Comparison of ENCODE assay signal across 24 mouse cellular contexts in the genomic region with DNA sequence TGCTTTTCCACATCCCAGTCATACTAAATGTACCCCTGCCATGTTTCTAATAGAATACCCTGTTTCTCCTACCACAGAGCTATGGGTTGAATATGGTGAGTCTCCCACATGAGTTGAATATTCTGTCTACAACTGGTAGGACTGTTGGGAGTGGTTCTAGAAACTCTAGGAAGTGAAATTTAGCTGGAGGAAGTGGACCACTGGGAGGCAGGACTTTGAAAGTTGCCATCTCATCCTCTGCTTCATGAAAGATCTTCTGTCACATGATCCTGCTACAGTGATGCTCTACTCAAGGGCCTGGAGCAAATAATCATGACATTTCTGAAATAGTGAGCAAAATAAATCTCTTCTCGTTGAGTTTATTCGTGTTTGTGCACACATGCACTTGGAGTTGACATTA. TPM values are rescaled to one million over a fixed set of nuclear protein-coding genes. Genes with fewer than 3 reads are reported as not detected.
DNase-seq lines count a peak whose midpoint lies in the region; ATAC-seq lines count a peak whose summit lies in the region.
"Had no signal": no experiment of that assay in that cellular context is flagged by ENCODE, and none has a peak within 500 bp of the region (broad histone marks: within the 10 kb centered on the region; RNA-seq: fewer than 3 reads in every experiment).

No protein-coding gene starts in this region.

- WGBS in heart, embryonic 10.5 days, result 82% methylated on average over 2 of the region's 2 CpGs

- no peaks in the 10 kb centered on the region for H3K4me1 ChIP-seq in heart, embryonic 10.5 days

- no peak overlapping the region for H3K4me3 ChIP-seq in heart, embryonic 10.5 days

- H3K27ac ChIP-seq in heart, embryonic 10.5 days, result no peak overlapping the region

- H3K27me3 ChIP-seq in heart, embryonic 10.5 days (ENCODE audit: insufficient read depth, poor library complexity, severe bottlenecking), result peaks cover 16% of the 10 kb centered on the region

- no peaks in the 10 kb centered on the region for H3K9me3 ChIP-seq in heart, embryonic 10.5 days
- H3K9me3 ChIP-seq: G1E had no signal

- peak; percentile 59 for ATAC-seq in granulocyte monocyte progenitor cell, adult 5-6 weeks (replicated peaks; ENCODE audit: poor library complexity, severe bottlenecking)
- ATAC-seq in megakaryocyte, adult 5-6 weeks (ENCODE audit: poor library complexity, severe bottlenecking), result peak; percentile 87
- ATAC-seq: activated CD4-positive, CD25-positive, alpha-beta regulatory T cell, adult 4 months; CD4-positive, CD25-positive, alpha-beta regulatory T cell, adult 4 months; Patski had no signal

- peak; percentile 61 for DNase-seq in heart, adult 11 months
- no peak for DNase-seq in heart, embryonic 10.5 days (ENCODE audit: low spot score)
- DNase-seq in frontal cortex, postnatal 14 days (ENCODE audit: low spot score in 2 of 2), result no peak
- DNase-seq in adrenal gland, postnatal 25 days, result no peak
- DNase-seq: adrenal gland, adult 2 months; adrenal gland, adult 8-10 months; adrenal gland, postnatal 10 days; adrenal gland, postnatal 14 days; adrenal gland, postnatal 36 days; B cell, adult 2 months; cerebellum, adult 11 months; cerebellum, adult 11-12 months; cerebellum, adult 18-20 months; cerebellum, adult 2 months had no signal

- H3K36me3 ChIP-seq in heart, embryonic 10.5 days, result no peaks in the 10 kb centered on the region
- H3K36me3 ChIP-seq: G1E had no signal

RNA-seq across cellular contexts. Expression of gene Shisa9, which starts 7.2 kb away (rescaled TPM):
- 0.04 and 0.19 TPM in 2 replicates for polyA plus RNA-seq in heart, embryonic 10.5 days (2016; fragmentation: Nextera tagmentation; extraction: Ambion mirVana)
- total RNA-seq in granulocyte monocyte progenitor cell, adult 5-6 weeks (2014; fragmentation: Nextera tagmentation), result not detected in 2 replicates
- total RNA-seq in granulocyte monocyte progenitor cell, adult 5-6 weeks (2017), result not detected in 2 replicates
- total RNA-seq in megakaryocyte, adult 5-6 weeks (2015), result not detected in 2 replicates
- not detected in 2 replicates for total RNA-seq in megakaryocyte, adult 5-6 weeks (2017)
- 2.0 and 4.0 TPM in 2 replicates for total RNA-seq in adrenal gland, postnatal 25 days (2021)
- total RNA-seq: CH12.LX, ES-E14, MEL had no signal
- polyA plus RNA-seq: activated CD4-positive, CD25-positive, alpha-beta regulatory T cell, adult 4 months; C2C12; CD4-positive, CD25-positive, alpha-beta regulatory T cell, adult 4 months; G1E had no signal
